Mouse (Mus musculus): ENCODE data around the gene Tyms. TPM values are rescaled to one million over a fixed set of nuclear protein-coding genes. Genes with fewer than 3 reads are reported as not detected.

Tyms gene
- 1 to 10 TPM; 4.1 to 4.2 TPM for total RNA-seq (2021)
- long read RNA-seq, experiment 1, partial matches to known transcripts, result 0 of 2 reads
- long read RNA-seq, experiment 1, other reads (novel, unspliced or antisense), result 1 of 2 reads
- long read RNA-seq, experiment 2, partial matches to known transcripts, result 0 of 5 reads
- long read RNA-seq, experiment 2, other reads (novel, unspliced or antisense), result 1 of 5 reads

- intact Hi-C loops (cut with DNase I), result no loop called here
- DNase-seq (ENCODE audit: low spot score in 2 of 2), result peak; percentile 63 to 70
These were observed at the start of gene Tyms for GRCm38 (mm10) chr5:30072825-30073821. TSS of gene Tyms (minus strand) at chr5:30073617.

GRCm38 (mm10) chr5:30122481-30122880 lies 49.1 kb upstream of the Tyms start:
- no peak for DNase-seq (ENCODE audit: low spot score in 2 of 2)
- intact Hi-C loops (cut with DNase I), result no loop called here

- DNase-seq (ENCODE audit: low spot score in 2 of 2), result no peak
- intact Hi-C loops (cut with DNase I), result no loop called here
These were observed 46.7 kb upstream of the Tyms start for GRCm38 (mm10) chr5:30120106-30120505.

GRCm38 (mm10) chr5:30119163-30119562 lies 45.7 kb upstream of the Tyms start:
- intact Hi-C loops (cut with DNase I), result loop anchor here (10.0 kb wide), 1 partner anchor 294 kb away; no protein-coding TSS in a partner anchor

DNA sequence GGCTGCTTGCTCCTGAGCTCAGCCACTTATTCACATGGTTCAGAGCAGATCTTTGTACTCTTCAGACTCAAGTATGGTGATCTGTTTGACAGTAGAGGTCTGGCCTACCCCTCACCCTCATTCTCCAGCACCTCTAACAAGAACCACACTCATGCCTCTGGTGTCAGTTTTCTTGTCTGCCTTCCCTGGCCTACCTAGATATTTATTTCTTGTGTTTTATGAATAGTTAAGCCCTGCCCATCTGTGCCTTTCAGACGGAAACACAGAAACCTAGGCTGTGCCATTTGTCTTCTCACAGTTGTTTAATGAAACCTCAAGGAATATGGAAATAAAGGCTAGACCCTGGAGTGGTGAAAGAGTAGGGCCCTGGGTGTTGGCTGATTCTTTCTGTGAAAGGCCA lies 44.6 kb upstream of the Tyms start:
- no peak for DNase-seq (ENCODE audit: low spot score in 2 of 2)
- intact Hi-C loops (cut with DNase I), result loop anchor here (10.0 kb wide), 1 partner anchor 293 kb away; no protein-coding TSS in a partner anchor

More at GRCm38 (mm10) chr5:30119163-30119562, 45.7 kb upstream of the Tyms start:
- DNase-seq (ENCODE audit: low spot score in 2 of 2), result no peak

GRCm38 (mm10) chr5:30115718-30116117 lies 42.3 kb upstream of the Tyms start:
- DNase-seq (ENCODE audit: low spot score in 2 of 2), result no peak

DNA sequence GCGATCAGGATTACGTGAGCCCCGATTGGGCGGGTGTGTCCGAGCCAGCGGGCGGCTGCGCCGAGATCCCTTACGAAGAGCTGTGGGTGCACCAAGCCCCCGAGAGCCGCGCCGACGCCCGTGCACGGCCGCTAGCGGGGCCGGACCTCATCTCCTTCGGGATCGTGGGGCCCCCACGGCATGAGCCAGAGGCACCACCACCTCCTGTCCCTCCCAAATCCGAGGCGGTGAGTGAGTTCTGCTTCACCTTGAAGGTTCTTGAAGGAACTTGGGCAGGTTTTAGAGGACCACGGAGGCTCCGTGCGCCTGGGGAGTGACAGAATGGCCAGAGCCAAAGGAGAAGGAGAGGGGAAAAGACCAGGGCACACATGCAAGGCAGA lies 41.3 kb upstream of the Tyms start:
- intact Hi-C loops (cut with DNase I), result loop anchor here (10.0 kb wide), 1 partner anchor 290 kb away; no protein-coding TSS in a partner anchor
- DNase-seq (ENCODE audit: low spot score in 2 of 2), result no peak

More at GRCm38 (mm10) chr5:30115718-30116117, 42.3 kb upstream of the Tyms start:
- intact Hi-C loops (cut with DNase I), result loop anchor here (10.0 kb wide), 1 partner anchor 291 kb away; no protein-coding TSS in a partner anchor

DNA sequence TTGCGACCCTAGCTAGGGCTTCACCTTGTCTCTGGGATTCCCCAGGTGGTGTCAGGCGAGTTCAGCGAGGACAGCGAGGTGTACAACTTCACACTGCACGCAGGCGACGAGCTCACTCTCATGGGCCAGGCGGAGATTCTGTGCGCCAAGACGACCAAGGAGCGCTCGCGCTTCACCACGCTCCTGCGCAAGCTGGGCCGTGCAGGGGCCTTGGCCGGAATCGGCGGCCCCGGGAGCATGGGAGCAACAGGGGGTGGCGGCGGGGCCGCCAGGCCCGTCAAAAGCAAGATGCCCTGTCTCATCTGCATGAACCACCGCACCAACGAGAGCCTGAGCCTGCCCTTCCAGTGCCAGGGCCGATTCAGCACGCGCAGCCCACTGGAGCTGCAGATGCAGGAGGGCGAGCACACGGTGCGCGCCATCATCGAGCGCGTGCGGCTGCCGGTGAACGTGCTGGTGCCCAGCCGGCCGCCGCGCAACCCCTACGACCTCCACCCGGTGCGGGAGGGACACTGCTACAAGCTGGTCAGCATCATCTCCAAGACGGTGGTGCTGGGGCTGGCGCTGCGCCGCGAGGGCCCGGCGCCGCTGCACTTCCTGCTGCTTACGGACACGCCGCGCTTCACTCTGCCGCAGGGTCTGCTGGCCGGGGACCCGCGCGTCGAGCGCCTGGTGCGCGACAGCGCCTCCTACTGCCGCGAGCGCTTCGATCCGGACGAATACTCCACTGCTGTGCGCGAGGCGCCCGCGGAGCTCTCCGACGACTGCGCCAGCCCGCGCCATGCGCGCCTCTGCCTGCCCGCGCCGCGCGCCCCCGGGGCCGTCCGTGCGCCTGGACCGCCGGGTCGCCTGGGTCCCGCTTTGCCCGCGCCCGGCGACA lies 40.7 kb upstream of the Tyms start:
- intact Hi-C loops (cut with DNase I), result loop anchor here (10.0 kb wide), 1 partner anchor 289 kb away; no protein-coding TSS in a partner anchor
- peak; percentile 75 to 78 for DNase-seq (ENCODE audit: low spot score in 2 of 2)

DNA sequence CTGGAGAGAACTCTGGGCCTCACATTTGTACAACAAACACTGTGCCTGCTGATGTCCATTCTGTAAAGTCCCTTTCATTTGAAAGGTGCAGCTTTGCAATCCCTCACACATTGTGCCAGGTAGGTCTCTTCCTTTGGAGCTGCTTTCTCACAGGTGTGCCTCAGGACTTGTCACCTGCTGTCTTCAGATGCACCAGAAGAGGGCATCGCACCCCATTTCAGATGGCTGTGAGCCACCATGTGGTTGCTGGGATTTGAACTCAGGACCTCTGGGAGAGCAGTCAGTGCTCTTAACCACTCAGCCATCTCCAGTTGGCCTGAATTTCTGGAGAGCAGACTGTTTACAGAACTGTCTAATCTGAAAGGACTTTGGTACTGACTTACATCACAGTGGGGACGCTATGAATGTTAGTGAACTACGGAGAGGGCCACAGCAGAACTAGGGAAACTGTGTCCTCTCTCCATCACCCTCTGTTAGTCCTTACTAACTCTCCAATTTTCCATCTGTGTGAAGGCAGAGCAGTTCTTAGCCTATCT lies 39.2 kb upstream of the Tyms start:
- intact Hi-C loops (cut with DNase I), result loop anchor here (10.0 kb wide), 1 partner anchor 288 kb away; no protein-coding TSS in a partner anchor
- DNase-seq (ENCODE audit: low spot score in 2 of 2), result no peak

- intact Hi-C loops (cut with DNase I), result loop anchor here (10.0 kb wide), 1 partner anchor 287 kb away; no protein-coding TSS in a partner anchor
- DNase-seq (ENCODE audit: low spot score in 2 of 2), result no peak
These were observed 38.4 kb upstream of the Tyms start for GRCm38 (mm10) chr5:30111771-30112170.

DNA sequence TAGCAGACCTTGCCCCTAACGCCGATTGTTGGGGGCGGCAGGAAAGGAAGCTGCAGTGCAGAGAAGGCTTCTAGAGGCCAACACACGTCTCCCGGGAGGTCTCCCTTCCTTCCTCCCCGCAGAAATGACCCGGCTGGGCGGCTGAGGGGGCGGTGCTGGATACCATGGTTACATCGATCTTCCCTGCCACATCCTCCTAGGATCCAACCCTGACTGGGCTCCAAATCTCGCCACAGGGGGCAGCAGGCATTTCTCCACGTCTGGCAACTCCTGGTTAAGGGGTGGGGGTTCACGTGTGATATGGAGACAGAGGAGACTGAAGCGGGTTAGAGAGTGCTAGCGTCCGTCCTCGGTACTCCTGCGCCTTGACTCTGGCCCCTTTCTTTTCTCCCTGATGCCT lies 37.7 kb upstream of the Tyms start:
- intact Hi-C loops (cut with DNase I), result loop anchor here (10.0 kb wide), 1 partner anchor 286 kb away; no protein-coding TSS in a partner anchor
- DNase-seq (ENCODE audit: low spot score in 2 of 2), result peak; percentile 47 to 79

- intact Hi-C loops (cut with DNase I), result loop anchor here (10.0 kb wide), 1 partner anchor 286 kb away; no protein-coding TSS in a partner anchor
These were observed 37.1 kb upstream of the Tyms start for GRCm38 (mm10) chr5:30110371-30111060.

GRCm38 (mm10) chr5:30109899-30110298 lies 36.5 kb upstream of the Tyms start:
- intact Hi-C loops (cut with DNase I), result loop anchor here (10.0 kb wide), 1 partner anchor 285 kb away; no protein-coding TSS in a partner anchor
- DNase-seq (ENCODE audit: low spot score in 2 of 2), result no peak

More at GRCm38 (mm10) chr5:30110371-30111060, 37.1 kb upstream of the Tyms start:
- DNase-seq (ENCODE audit: low spot score in 2 of 2), result no peak

- intact Hi-C loops (cut with DNase I), result no loop called here
These were observed 34.8 kb upstream of the Tyms start for GRCm38 (mm10) chr5:30108233-30108632.

GRCm38 (mm10) chr5:30107611-30108041 lies 34.2 kb upstream of the Tyms start:
- no peak for DNase-seq (ENCODE audit: low spot score in 2 of 2)
- intact Hi-C loops (cut with DNase I), result no loop called here

More at GRCm38 (mm10) chr5:30108233-30108632, 34.8 kb upstream of the Tyms start:
- DNase-seq (ENCODE audit: low spot score in 2 of 2), result no peak

- DNase-seq (ENCODE audit: low spot score in 2 of 2), result no peak
- intact Hi-C loops (cut with DNase I), result no loop called here
These were observed 33.8 kb upstream of the Tyms start for GRCm38 (mm10) chr5:30107186-30107585.

DNA sequence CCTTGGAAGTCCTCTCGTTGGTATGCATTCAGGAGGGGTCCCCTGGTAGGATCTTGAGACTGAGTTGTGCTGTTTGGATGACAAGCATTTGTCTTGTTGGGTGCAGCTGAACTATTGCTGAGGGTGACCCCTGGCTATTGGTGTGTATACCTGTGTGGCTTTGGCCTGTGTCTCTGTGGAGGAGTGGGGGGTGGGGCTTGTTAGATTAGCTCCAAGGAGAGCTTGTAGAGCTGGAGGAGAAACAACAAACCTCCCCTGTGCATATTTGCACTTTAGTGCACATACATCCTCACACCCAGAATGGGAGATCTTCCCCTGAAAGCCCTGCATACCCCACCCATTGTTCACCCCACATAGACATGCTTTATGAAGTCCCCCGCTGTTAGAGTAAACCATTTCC lies 33.3 kb upstream of the Tyms start:
- intact Hi-C loops (cut with DNase I), result no loop called here

More for the DNA sequence above, 33.3 kb upstream of the Tyms start:
- peak in 1 of 2 experiments; percentile 2 for DNase-seq (ENCODE audit: low spot score in 2 of 2)

Data from left cerebral cortex, postnatal 14 days (tissue).